Mouse (Mus musculus) heart, postnatal 0 days (tissue): ENCODE results near the gene Mep1a.

Experiments used
- CTCF ChIP-seq: IDR thresholded peaks from 2 replicates; pipeline ENCODE4 v1.5.1; 2016; ENCODE audit warnings: antibody characterized with exemption, control low read depth, low read depth
- EP300 ChIP-seq: IDR thresholded peaks from 2 replicates; pipeline ENCODE4 v1.6.1; 2016; ENCODE audit warnings: antibody characterized with exemption, low read depth

DNA sequence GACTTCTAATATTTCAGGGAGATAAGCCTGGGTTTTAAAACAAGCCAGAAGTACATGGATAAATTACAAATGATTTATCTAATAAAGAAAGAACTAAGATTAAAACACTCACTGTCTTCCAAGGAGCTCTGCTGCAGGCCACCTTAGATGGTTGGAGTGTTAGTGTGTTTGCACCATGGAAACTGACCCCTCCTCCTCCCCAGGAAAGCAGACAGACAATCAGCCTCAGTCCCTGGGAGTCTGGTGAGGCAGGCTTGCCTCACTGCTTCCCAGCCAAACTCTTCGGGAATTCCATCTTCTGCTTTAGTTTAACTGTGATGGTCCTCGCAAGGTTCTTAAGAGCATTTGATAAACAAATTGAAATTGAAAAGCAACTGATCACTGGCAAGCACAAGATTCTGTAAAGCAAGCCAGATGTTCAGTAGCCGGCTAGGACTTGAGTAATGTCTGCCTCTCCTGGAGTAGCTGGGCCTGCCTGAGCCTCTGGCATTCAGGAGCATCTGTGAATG, 48.6 kb upstream of the Mep1a start:
- TF ChIP-seq CTCF (no peak), EP300 (no peak)
